Mouse (Mus musculus): ENCODE measurements around the gene Dok7. TPM values are rescaled to one million over a fixed set of nuclear protein-coding genes. Genes with fewer than 3 reads are reported as not detected.

The Dok7 gene
- polyA plus RNA-seq, 1 experiment from 2014 or later = 12.0 TPM

- H3K36me3 ChIP-seq (ENCODE audit: control insufficient read depth, insufficient read depth, low read length) = no peaks in the 10 kb centered on the region
- no peak for ATAC-seq
- H3K4me3 ChIP-seq (ENCODE audit: low read length) = no peak overlapping the region
- no peak overlapping the region for H3K9ac ChIP-seq (ENCODE audit: low read depth, low read length)
- WGBS = 81% methylated on average over 2 of the region's 2 CpGs
- no peaks in the 10 kb centered on the region for H3K9me3 ChIP-seq (ENCODE audit: control insufficient read depth, low read length)
- H3K27ac ChIP-seq (ENCODE audit: low read depth, low read length) = no peak overlapping the region
- H3K4me1 ChIP-seq (ENCODE audit: control insufficient read depth, insufficient read depth, low read depth, low read length) = peaks cover 2% of the 10 kb centered on the region
- H3K4me2 ChIP-seq (ENCODE audit: low read length) = no peak overlapping the region
- no peaks in the 10 kb centered on the region for H3K27me3 ChIP-seq (replicated peaks; ENCODE audit: control insufficient read depth, insufficient read depth, low read length)
These were observed 61.9 kb downstream of the Dok7 start for GRCm38 (mm10) chr5:35118418-35118817.

DNA sequence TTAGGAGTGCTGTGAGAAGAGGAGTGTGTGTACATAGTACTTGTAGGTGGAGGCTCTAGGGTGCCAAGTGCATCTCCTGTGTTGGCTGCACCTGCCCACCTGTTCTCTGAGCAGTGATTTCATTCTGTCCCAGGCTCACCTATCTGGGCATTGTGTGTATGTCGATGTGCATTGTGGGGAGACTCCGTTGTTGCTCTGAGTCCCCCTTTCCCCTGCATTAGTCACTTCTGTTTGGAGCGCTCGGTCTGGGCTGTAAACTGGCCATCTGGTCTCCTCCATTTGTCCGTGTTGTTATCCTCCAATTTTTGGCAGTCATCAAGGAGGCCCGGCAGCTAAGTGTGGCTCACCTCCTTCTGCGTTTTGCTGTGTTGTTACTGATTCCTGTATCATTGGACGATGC, 63.5 kb downstream of the Dok7 start:
- H3K27me3 ChIP-seq (replicated peaks; ENCODE audit: control insufficient read depth, insufficient read depth, low read length) = no peaks in the 10 kb centered on the region
- H3K4me2 ChIP-seq (ENCODE audit: low read length) = no peak overlapping the region
- H3K4me1 ChIP-seq (ENCODE audit: control insufficient read depth, insufficient read depth, low read depth, low read length) = peaks cover 2% of the 10 kb centered on the region
- H3K36me3 ChIP-seq (ENCODE audit: control insufficient read depth, insufficient read depth, low read length) = no peaks in the 10 kb centered on the region
- H3K9me3 ChIP-seq (ENCODE audit: control insufficient read depth, low read length) = no peaks in the 10 kb centered on the region
- H3K4me3 ChIP-seq (ENCODE audit: low read length) = no peak overlapping the region
- ATAC-seq = 0 out of 2 replicates have a peak, but pooled peaks have one; percentile 27
- 87% methylated on average over 8 of the region's 8 CpGs for WGBS
- no peak overlapping the region for H3K9ac ChIP-seq (ENCODE audit: low read depth, low read length)
- H3K27ac ChIP-seq (ENCODE audit: low read depth, low read length) = no peak overlapping the region

- ATAC-seq = no peak
- Histone ChIP-seq H3K27ac (ENCODE audit: low read depth, low read length) (no peak overlapping the region; the same call in 1 of the 2 replicates), H3K9ac (ENCODE audit: low read depth, low read length) (no peak overlapping the region), H3K4me1 (ENCODE audit: control insufficient read depth, insufficient read depth, low read depth, low read length) (no peaks in the 10 kb centered on the region; the same call in 1 of the 2 replicates), H3K4me2 (ENCODE audit: low read length) (no peak overlapping the region), H3K36me3 (ENCODE audit: control insufficient read depth, insufficient read depth, low read length) (no peaks in the 10 kb centered on the region), H3K4me3 (ENCODE audit: low read length) (no peak overlapping the region), H3K27me3 (replicated peaks; ENCODE audit: control insufficient read depth, insufficient read depth, low read length) (no peaks in the 10 kb centered on the region), H3K9me3 (ENCODE audit: control insufficient read depth, low read length) (no peaks in the 10 kb centered on the region)
- WGBS = 66% methylated on average over 16 of the region's 16 CpGs
These were observed 72.6 kb downstream of the Dok7 start for GRCm38 (mm10) chr5:35129208-35129607.

GRCm38 (mm10) chr5:35129767-35130191, 73.2 kb downstream of the Dok7 start:
- H3K27me3 ChIP-seq (replicated peaks; ENCODE audit: control insufficient read depth, insufficient read depth, low read length) = no peaks in the 10 kb centered on the region
- no peak overlapping the region for H3K9ac ChIP-seq (ENCODE audit: low read depth, low read length)
- no peak overlapping the region for H3K4me3 ChIP-seq (ENCODE audit: low read length)
- no peak overlapping the region for H3K4me2 ChIP-seq (ENCODE audit: low read length)
- 84% methylated on average over 7 of the region's 7 CpGs for WGBS
- no peaks in the 10 kb centered on the region for H3K9me3 ChIP-seq (ENCODE audit: control insufficient read depth, low read length)
- no peaks in the 10 kb centered on the region for H3K36me3 ChIP-seq (ENCODE audit: control insufficient read depth, insufficient read depth, low read length)
- no peaks in the 10 kb centered on the region; the same call in 1 of the 2 replicates for H3K4me1 ChIP-seq (ENCODE audit: control insufficient read depth, insufficient read depth, low read depth, low read length)
- peak; percentile 46; the same call in 1 of the 2 replicates for ATAC-seq
- H3K27ac ChIP-seq (ENCODE audit: low read depth, low read length) = no peak overlapping the region; the same call in 1 of the 2 replicates

DNA sequence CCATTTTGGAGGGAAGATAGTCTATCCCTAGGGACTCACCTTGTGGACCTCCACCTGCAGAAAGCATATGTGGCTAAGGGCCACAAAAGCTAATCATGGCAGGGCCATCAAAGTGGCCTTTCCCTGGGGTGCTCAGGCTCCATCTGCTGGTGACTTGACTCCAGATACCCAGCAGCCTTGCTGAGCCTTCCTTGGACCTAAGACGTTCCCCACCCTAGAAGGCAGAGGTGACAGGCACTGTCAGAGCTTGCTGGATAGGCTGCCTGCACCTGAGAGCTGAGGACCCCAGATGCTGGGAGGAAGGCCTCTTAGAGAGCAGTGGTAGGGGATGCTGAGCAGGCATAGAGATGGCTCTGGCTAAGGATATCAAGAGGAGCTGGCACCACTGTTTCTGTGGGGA, 74.7 kb downstream of the Dok7 start:
- Histone ChIP-seq H3K27me3 (replicated peaks; ENCODE audit: control insufficient read depth, insufficient read depth, low read length) (no peaks in the 10 kb centered on the region), H3K36me3 (ENCODE audit: control insufficient read depth, insufficient read depth, low read length) (no peaks in the 10 kb centered on the region), H3K4me2 (ENCODE audit: low read length) (no peak overlapping the region), H3K9ac (ENCODE audit: low read depth, low read length) (no peak overlapping the region), H3K9me3 (ENCODE audit: control insufficient read depth, low read length) (no peaks in the 10 kb centered on the region), H3K4me3 (ENCODE audit: low read length) (no peak overlapping the region), H3K4me1 (ENCODE audit: control insufficient read depth, insufficient read depth, low read depth, low read length) (no peaks in the 10 kb centered on the region; the same call in 1 of the 2 replicates), H3K27ac (ENCODE audit: low read depth, low read length) (no peak overlapping the region)
- ATAC-seq = no peak
- 35% methylated on average over 1 of the region's 1 CpGs for WGBS

DNA sequence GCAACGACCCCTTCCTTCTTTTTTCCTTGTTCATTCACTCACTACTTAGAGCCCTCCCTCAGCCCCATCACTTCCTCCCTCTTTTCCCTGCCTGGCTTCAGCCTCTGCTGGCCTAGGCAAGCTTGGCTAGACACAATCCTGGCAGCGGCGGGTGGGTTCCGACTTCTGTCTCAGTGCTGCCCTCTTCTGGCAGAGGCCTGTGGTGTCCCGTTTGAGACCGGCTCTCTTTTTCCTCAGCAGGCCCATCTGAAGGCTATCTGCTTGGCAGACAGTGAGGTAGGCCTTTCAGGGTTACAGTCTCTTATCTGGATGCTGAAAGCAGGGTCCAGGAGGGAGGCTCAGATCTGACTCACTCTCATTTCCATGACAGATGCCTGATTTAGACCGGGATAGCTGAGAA, 75.2 kb downstream of the Dok7 start:
- Histone ChIP-seq H3K9me3 (ENCODE audit: control insufficient read depth, low read length) (no peaks in the 10 kb centered on the region), H3K9ac (ENCODE audit: low read depth, low read length) (no peak overlapping the region), H3K27ac (ENCODE audit: low read depth, low read length) (no peak overlapping the region), H3K4me2 (ENCODE audit: low read length) (no peak overlapping the region), H3K4me1 (ENCODE audit: control insufficient read depth, insufficient read depth, low read depth, low read length) (no peaks in the 10 kb centered on the region; the same call in 1 of the 2 replicates), H3K36me3 (ENCODE audit: control insufficient read depth, insufficient read depth, low read length) (no peaks in the 10 kb centered on the region), H3K27me3 (replicated peaks; ENCODE audit: control insufficient read depth, insufficient read depth, low read length) (no peaks in the 10 kb centered on the region), H3K4me3 (ENCODE audit: low read length) (no peak overlapping the region)
- 6% methylated on average over 7 of the region's 7 CpGs for WGBS
- ATAC-seq = peak; percentile 41; the same call in 1 of the 2 replicates

- Histone ChIP-seq H3K27ac (ENCODE audit: low read depth, low read length) (no peak overlapping the region), H3K9ac (ENCODE audit: low read depth, low read length) (no peak overlapping the region), H3K4me3 (ENCODE audit: low read length) (no peak overlapping the region), H3K4me1 (ENCODE audit: control insufficient read depth, insufficient read depth, low read depth, low read length) (no peaks in the 10 kb centered on the region; the same call in 1 of the 2 replicates), H3K9me3 (ENCODE audit: control insufficient read depth, low read length) (no peaks in the 10 kb centered on the region), H3K27me3 (replicated peaks; ENCODE audit: control insufficient read depth, insufficient read depth, low read length) (no peaks in the 10 kb centered on the region), H3K4me2 (ENCODE audit: low read length) (no peak overlapping the region), H3K36me3 (ENCODE audit: control insufficient read depth, insufficient read depth, low read length) (no peaks in the 10 kb centered on the region)
- WGBS = 93% methylated on average over 9 of the region's 9 CpGs
- no peak for ATAC-seq
These were observed 75.9 kb downstream of the Dok7 start for GRCm38 (mm10) chr5:35132278-35132980.

DNA sequence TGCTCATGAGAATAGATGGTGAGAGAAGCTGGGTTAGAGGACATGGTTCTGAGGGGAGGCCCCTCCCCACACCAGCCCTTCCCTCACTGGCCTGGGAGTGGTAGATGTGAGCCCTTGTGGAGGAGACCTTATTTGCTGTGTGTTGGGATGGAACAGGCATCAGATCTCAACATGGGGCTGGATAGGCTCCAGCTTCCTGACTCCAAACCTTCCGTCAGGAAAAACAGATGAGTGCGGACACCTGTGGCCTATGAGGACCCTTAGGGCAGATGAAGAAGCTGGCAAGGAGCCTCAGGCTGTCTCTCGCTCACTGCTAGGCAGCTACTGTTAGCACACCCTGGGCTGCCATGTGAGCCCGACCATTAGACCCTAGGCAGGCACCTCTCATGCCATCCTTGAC, 76.9 kb downstream of the Dok7 start:
- WGBS = 75% methylated on average over 4 of the region's 4 CpGs
- no peak overlapping the region for H3K4me2 ChIP-seq (ENCODE audit: low read length)
- H3K4me3 ChIP-seq (ENCODE audit: low read length) = no peak overlapping the region
- ATAC-seq = no peak
- H3K4me1 ChIP-seq (ENCODE audit: control insufficient read depth, insufficient read depth, low read depth, low read length) = peaks cover 5% of the 10 kb centered on the region; the same call in 1 of the 2 replicates
- H3K27ac ChIP-seq (ENCODE audit: low read depth, low read length) = no peak overlapping the region
- no peak overlapping the region for H3K9ac ChIP-seq (ENCODE audit: low read depth, low read length)
- no peaks in the 10 kb centered on the region for H3K36me3 ChIP-seq (ENCODE audit: control insufficient read depth, insufficient read depth, low read length)
- no peaks in the 10 kb centered on the region for H3K9me3 ChIP-seq (ENCODE audit: control insufficient read depth, low read length)
- H3K27me3 ChIP-seq (replicated peaks; ENCODE audit: control insufficient read depth, insufficient read depth, low read length) = no peaks in the 10 kb centered on the region

DNA sequence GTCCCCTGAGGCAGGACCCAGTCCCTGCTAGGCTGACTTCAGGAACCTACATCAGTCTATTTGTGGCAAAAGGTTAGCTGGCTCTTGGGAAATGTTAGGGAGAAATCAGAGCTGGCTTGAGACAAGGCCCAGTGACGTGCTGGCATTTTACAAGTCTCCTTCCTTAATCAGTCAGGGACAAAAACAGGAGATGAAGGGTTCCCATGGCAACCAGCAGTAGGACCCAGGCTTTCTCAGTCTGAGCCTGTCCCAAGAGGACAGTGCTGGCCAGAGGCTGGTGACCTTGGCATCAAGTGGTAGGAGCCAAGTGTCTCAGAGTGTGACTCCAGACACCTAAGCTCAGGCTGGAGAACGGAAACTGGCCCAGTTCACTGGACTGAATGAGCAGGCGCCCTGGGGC, 77.7 kb downstream of the Dok7 start:
- H3K9me3 ChIP-seq (ENCODE audit: control insufficient read depth, low read length) = no peaks in the 10 kb centered on the region
- no peak overlapping the region for H3K4me3 ChIP-seq (ENCODE audit: low read length)
- peaks cover 8% of the 10 kb centered on the region; the same call in 1 of the 2 replicates for H3K4me1 ChIP-seq (ENCODE audit: control insufficient read depth, insufficient read depth, low read depth, low read length)
- no peak overlapping the region for H3K9ac ChIP-seq (ENCODE audit: low read depth, low read length)
- no peaks in the 10 kb centered on the region for H3K36me3 ChIP-seq (ENCODE audit: control insufficient read depth, insufficient read depth, low read length)
- no peaks in the 10 kb centered on the region for H3K27me3 ChIP-seq (replicated peaks; ENCODE audit: control insufficient read depth, insufficient read depth, low read length)
- no peak overlapping the region for H3K27ac ChIP-seq (ENCODE audit: low read depth, low read length)
- no peak for ATAC-seq
- H3K4me2 ChIP-seq (ENCODE audit: low read length) = no peak overlapping the region
- WGBS = 68% methylated on average over 3 of the region's 3 CpGs
